Mouse (Mus musculus): ENCODE data around the gene Mdn1.

Gene Mdn1

GRCm38 (mm10) chr4:32656918-32657662 is at the start of gene Mdn1:
Gene Mdn1 (plus strand): TSS chr4:32657119.
- peak; percentile 79 to 90 for DNase-seq (ENCODE audit: low read depth in 1 of 2, low spot score in 2 of 2)

DNA sequence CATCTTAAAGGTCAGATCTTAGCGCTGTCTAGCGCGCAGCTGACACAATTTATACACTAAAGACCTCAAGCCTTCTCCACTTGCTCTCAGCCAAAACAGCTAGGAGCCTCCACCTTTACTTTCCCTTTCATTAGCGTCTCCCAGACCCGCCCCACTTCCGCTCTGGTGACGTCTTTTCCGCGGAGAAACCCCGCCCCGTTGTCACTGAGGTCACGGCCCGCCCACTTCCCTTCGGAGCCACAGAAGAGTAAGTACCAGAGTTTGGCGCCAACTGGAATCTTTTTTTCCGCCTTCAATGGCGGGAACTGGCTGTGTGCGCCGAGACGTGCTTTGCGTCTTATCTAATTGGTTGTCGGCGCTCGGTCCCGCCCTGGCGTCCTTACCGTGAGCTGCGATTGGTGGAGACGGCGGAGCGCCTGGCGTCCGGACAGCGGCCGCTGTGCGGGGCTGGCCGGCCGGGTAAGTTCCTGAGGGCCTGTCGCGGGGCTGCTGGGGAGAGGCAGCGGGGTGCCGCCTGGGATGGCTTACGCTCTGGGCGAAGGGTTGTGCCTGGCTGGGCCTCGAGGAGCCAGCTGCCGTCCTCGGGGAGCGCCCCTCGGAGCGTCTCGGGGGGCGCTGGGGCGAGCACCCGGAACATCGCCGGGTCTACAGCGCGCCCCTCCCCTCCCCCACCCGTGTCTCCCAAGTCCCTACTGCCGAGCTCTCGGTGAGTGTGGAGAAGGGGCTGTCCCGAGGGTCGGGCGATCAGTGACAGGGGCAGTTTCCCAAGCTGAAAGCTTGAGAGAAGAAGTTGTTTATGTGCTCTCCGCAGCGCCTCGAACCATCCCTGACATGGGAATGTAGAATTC is 41.7 kb upstream of the Mdn1 start, which contains the start of gene Casp8ap2:
TSS of gene Casp8ap2 (plus strand) at position 418 of the 848 bp plus-strand sequence.
- peak; percentile 99 to 100 for DNase-seq (ENCODE audit: low read depth in 1 of 2, low spot score in 2 of 2)

DNA sequence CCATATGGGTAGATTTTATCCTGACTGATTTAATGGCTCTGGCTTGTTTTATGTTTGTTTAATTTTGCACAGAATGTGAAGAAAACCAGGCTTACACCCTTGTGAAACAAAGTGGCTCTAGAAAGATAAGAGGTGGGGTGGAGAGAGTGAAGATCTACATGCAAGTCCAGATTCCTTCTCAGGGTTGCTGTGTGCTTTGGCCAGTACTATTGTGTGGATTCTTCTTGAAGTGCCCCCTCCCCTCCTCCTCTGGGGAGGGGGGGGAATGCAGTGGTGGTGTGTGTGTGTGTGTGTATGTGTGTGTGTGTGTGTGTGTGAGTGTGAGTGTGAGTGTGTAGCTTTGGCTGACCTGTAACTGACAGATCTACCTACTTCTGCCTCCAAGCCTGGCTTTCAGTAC is 35.3 kb upstream of the Mdn1 start:
- no peak for DNase-seq (ENCODE audit: low read depth in 1 of 2, low spot score in 2 of 2)

GRCm38 (mm10) chr4:32651669-32652068 is 5.2 kb upstream of the Mdn1 start:
- DNase-seq (ENCODE audit: low read depth in 1 of 2, low spot score in 2 of 2): no peak

DNA sequence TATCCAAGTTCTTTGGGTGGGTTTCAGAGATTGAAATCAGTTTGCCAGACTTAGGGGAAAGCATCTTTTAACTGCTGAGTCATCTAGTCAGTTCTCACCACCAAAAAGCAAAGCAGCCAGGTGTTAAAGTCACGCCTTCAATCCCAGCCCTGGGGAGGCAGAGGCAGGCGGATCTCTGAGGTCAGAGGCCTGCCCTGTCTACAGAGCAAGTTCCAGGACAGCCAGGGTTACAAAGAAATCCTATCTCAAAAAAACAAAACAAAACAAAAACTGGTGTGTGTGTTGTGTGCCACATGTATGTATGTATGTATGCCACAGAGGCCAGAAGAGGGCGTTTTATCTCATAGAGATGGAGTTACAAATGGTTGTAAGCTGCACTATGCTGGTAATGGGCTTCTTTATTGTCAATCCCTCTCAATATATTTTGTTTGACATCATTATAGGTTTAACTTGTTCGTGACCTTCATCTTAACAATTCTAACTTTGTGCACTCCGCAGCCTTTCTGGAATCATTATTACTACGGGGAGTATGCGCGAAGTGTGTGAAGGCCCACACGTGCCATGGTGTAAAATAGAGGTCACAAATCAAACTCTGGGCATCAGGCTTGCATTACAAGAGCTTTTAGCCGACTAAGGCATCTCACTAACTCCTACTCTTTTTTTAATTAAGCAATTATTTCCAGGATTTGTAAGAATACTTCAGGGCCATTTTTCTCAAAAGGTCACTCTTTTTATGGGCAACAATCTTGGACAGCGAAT is 594 bp upstream of the Mdn1 start:
- no peak for DNase-seq (ENCODE audit: low read depth in 1 of 2, low spot score in 2 of 2)

DNA sequence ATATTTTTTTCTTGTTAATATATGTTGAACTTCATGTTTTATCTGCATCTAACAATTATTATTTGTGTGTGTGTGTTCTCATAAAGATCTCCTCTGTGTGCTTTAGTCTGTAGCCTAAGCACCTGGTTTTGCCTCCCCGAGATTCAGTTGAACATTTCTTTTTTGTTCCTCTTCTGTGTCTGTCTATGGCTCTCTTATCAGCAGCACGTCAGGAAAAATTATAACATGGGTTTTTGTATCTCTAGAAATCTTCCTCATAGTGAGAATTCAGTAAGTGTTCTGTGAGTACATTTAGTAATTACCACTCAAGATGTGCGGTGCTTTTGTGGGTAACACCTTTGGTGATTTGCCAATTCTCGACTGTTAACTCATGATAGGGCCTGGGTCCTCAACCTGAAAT is 8.9 kb downstream of the Mdn1 start:
- no peak for DNase-seq (ENCODE audit: low read depth in 1 of 2, low spot score in 2 of 2)

- no peak for DNase-seq (ENCODE audit: low read depth in 1 of 2, low spot score in 2 of 2)
These were observed 11.4 kb downstream of the Mdn1 start for GRCm38 (mm10) chr4:32668291-32668690.

GRCm38 (mm10) chr4:32669825-32670224 is 12.9 kb downstream of the Mdn1 start:
- no peak for DNase-seq (ENCODE audit: low read depth in 1 of 2, low spot score in 2 of 2)

DNA sequence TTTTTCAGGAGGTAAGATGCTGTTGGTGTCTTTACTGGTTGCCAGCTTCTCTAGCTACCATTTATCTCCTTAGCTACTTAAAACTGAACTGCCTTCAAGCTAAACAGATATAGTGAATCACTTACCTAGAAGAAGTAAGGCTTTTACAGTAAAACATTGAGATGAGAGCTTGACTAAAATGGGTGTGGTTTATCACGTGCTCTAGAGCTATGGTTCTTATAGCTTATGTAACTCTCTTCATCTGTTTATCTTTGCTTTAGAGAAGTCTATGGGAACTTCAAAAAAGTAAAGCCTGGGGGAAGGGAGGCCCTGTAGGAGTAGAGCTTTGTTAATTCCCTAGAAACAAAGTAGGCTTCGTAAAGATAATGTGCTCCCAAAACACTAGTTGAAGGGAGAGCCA is 17.1 kb downstream of the Mdn1 start:
- no peak for DNase-seq (ENCODE audit: low read depth in 1 of 2, low spot score in 2 of 2)

DNA sequence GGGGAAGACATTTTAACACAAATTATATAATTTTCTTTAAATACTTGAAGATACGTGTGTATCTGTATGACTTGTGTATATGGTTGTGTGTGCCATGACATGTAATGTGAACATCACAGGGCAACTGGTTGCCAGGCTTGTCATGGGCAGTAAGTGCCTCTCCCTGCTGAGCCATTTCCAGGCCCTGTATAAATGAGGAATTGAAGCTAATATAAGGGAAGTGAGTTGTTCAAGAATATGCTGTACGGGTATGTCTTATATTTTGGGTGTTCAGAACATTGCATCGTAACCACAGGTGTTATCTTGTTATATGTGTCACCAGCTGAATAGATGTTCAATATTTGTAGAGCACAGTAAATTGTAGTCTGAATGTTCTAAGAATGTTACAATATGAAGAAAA is 20.6 kb downstream of the Mdn1 start:
- DNase-seq (ENCODE audit: low read depth in 1 of 2, low spot score in 2 of 2): peak in 1 of 2 experiments; percentile 1

GRCm38 (mm10) chr4:32680843-32681242 is 23.9 kb downstream of the Mdn1 start:
- no peak for DNase-seq (ENCODE audit: low read depth in 1 of 2, low spot score in 2 of 2)

DNA sequence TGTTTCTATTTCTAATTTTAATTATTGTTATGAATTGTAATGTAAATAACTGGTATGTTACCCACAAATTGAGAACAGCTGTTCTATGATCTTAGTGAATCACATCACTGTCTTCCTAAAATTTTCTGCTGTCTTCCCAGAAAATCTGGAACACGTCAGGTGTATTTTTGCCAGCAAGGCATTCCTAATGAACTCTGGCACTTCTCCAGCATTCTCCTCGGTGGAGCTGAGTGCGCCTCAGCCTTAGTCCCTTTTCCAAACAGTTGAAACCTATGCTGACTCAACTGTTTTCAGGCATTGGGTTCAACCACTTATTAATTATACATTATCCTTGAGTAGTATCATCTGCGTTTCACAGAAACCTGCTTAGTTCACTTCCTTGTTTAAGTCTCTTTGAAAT is 25.6 kb downstream of the Mdn1 start:
- no peak for DNase-seq (ENCODE audit: low read depth in 1 of 2, low spot score in 2 of 2)

DNA sequence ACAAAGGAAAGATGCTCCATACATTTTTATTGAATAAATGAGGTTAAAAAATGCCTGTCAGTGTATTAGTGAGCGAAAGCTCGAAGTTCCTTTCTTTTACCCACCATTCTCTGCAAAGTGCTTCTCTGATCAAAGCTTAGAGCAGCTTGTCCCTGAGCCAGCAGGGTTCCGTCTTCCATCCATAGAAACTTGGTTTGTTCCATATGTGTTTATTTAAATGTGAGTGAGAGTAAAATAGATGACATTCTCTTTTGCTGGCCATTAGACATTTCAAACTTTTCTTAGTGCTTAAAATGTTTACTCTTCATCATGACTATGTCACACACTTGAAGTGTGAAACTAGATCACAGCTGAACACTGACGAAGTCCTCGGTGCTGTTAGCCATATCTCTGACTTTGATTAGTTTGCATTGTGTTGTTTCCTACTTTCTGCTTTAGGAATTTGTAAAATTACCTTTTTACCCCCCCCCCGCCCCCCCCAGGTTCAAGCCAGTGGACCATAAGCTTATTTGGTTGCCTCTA is 26.2 kb downstream of the Mdn1 start:
- no peak for DNase-seq (ENCODE audit: low read depth in 1 of 2, low spot score in 2 of 2)

- no peak for DNase-seq (ENCODE audit: low read depth in 1 of 2, low spot score in 2 of 2)
These were observed 60.8 kb downstream of the Mdn1 start for GRCm38 (mm10) chr4:32717733-32718132.

DNA sequence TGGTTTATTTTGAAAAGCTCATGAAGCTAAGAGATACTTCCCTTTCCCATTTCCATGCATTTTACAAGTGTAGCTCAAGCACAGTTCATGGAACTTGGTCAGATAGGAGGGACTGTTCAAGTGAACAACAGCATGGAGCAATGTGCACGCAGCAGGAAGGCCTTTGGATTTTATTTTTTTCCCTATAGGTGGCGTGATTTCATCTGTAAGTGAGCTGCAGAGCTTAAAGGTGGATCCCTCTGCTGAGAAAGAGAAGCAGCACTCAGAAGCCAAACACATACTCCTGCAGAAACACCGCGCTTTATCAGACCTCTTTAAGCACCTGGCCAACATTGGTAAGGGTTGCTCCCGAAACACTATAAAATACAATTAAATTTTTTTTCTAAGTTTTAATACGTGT is 88.5 kb downstream of the Mdn1 start:
- DNase-seq (ENCODE audit: low read depth in 1 of 2, low spot score in 2 of 2): no peak

DNA sequence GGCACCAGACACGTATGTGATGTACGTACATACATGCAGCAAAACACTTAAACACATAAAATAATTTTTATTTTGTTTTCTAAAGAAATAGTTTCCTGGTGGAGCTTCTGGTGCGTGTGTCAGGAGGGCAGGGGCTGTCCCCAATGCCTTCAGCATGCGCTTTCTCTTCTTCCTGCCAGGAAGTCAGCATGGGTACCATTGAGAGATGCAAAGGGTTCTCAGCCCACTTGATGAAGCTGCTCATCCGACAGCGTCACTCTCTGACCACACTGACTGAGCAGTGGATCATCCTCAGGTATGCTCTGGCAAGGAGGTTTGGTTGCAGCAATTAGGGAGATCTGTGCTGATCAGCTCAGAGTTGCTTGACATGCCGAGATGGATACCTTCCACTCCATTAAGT is 91.5 kb downstream of the Mdn1 start:
- DNase-seq (ENCODE audit: low read depth in 1 of 2, low spot score in 2 of 2): no peak

DNA sequence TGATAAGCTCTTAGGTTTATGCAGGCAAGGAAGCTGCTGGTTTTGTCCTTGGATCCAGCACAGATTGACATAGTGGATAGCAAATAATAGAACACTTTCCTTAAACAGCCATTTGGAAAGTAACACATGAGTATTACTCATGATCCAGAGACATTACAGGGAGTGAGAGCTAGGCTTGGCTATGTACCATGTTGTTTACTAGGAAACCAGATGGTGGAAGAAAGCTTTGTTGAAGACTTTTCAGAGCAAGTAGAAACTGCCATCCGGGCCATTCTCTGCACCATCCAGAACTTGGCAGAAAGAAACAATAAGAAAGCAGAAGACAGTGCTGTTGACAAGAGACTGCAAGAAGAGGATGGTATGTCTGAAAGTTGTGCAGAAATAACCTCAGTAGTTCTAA is 93.8 kb downstream of the Mdn1 start:
- DNase-seq (ENCODE audit: low read depth in 1 of 2, low spot score in 2 of 2): no peak

GRCm38 (mm10) chr4:32757430-32757829 is 100.5 kb downstream of the Mdn1 start:
- DNase-seq (ENCODE audit: low read depth in 1 of 2, low spot score in 2 of 2): no peak

DNA sequence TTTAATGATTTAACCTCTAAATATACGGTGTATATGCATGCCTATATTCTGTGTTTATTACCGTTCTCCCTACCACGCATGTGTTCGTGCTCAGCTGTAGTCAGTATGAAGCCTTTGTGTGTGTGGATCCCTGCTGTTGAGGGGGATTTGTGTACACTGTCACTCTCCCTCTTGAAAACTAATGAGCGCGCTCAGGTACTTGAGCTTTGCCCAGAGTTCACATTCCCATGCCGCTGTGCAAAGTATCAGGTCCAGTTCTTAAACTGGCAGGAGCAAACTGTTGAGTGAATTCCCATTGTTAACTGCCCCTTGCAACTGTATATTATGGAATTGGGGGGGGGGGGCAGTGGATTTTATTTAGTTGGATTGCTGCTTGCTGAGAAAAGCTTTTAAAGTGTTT is 110.6 kb downstream of the Mdn1 start:
- DNase-seq (ENCODE audit: low read depth in 1 of 2, low spot score in 2 of 2): no peak

- DNase-seq (ENCODE audit: low read depth in 1 of 2, low spot score in 2 of 2): peak; percentile 14 to 22
These were observed 111.1 kb downstream of the Mdn1 start for GRCm38 (mm10) chr4:32768046-32768445.

- DNase-seq (ENCODE audit: low read depth in 1 of 2, low spot score in 2 of 2): no peak
These were observed 113.4 kb downstream of the Mdn1 start for GRCm38 (mm10) chr4:32770284-32770810.
